Mouse (Mus musculus) embryonic facial prominence, embryonic 12.5 days (tissue): Measurements from ENCODE around the gene Hdac2. TPM values are rescaled to one million over a fixed set of nuclear protein-coding genes. Genes with fewer than 3 reads are reported as not detected.

Experiments
- ATAC-seq: fragments of 200-750 bp; cut with Nextera tagmentation; 2 replicates; pipeline ENCODE4 v1.8.0; 2017; ENCODE audit not compliant: insufficient number of reproducible peaks, insufficient read depth, low FRiP score, low TSS enrichment
- H3K27ac ChIP-seq: fragments of 300-500 bp; sonication (generic); 2 replicates; pipeline ENCODE4 v1.5.1; 2016; ENCODE audit warnings: mild to moderate bottlenecking
- H3K27me3 ChIP-seq: fragments of 300-500 bp; sonication (generic); 2 replicates; pipeline ENCODE4 v1.6.1; 2016; ENCODE audit warnings: mild to moderate bottlenecking, moderate library complexity
- H3K36me3 ChIP-seq: fragments of 300-500 bp; sonication (generic); 2 replicates; pipeline ENCODE4 v1.6.1; 2016; ENCODE audit warnings: mild to moderate bottlenecking
- H3K4me1 ChIP-seq: fragments of 300-500 bp; sonication (generic); 2 replicates; pipeline ENCODE4 v1.6.1; 2016
- H3K4me2 ChIP-seq: fragments of 300-500 bp; sonication (generic); replicated peaks from 2 replicates; pipeline ENCODE4 v1.6.1; 2016; ENCODE audit warnings: mild to moderate bottlenecking, moderate library complexity
- H3K4me3 ChIP-seq: fragments of 300-500 bp; sonication (generic); 2 replicates; pipeline ENCODE4 v1.5.1; 2016; ENCODE audit warnings: mild to moderate bottlenecking
- H3K9ac ChIP-seq: fragments of 300-500 bp; sonication (generic); 2 replicates; pipeline ENCODE4 v1.6.1; 2016; ENCODE audit warnings: mild to moderate bottlenecking, moderate library complexity
- H3K9me3 ChIP-seq: fragments of 300-500 bp; sonication (generic); 2 replicates; pipeline ENCODE4 v1.6.1; 2016; ENCODE audit warnings: mild to moderate bottlenecking, moderate library complexity
- WGBS: fragments of 180-500 bp; shearing (Covaris S2); methylation state at CpG from one replicate; pipeline ENCODE4 v1.1.7; 2016; 5-methylcytosine and 5-hydroxymethylcytosine counted together
- polyA plus RNA-seq: library from polyadenylated mRNA; unstranded; fragments of >200 nt; fragmentation: Nextera tagmentation; extraction: Ambion mirVana; gene quantifications from 2 replicates; pipeline ENCODE4 v1.2.1, GENCODE M21; 2016

Gene Hdac2
- polyA plus RNA-seq, 1 experiment from 2014 or later = 395 TPM

- Histone ChIP-seq H3K9me3 (no peaks in the 10 kb centered on the region), H3K4me1 (no peaks in the 10 kb centered on the region), H3K27me3 (no peaks in the 10 kb centered on the region), H3K27ac (no peak overlapping the region), H3K4me3 (no peak overlapping the region), H3K36me3 (no peaks in the 10 kb centered on the region), H3K9ac (no peak overlapping the region), H3K4me2 (no peak overlapping the region)
- 46% methylated on average over 8 of the region's 8 CpGs for WGBS
- ATAC-seq = peak; percentile 72; the same call in 1 of the 2 replicates
Measured at GRCm38 (mm10) chr10:37014274-37015107, 40.1 kb downstream of the Hdac2 start.

GRCm38 (mm10) chr10:37015729-37016128 lies 41.4 kb downstream of the Hdac2 start:
- ATAC-seq = no peak
- H3K36me3 ChIP-seq = no peaks in the 10 kb centered on the region
- 53% methylated on average over 2 of the region's 2 CpGs for WGBS
- H3K9ac ChIP-seq = no peak overlapping the region
- H3K27me3 ChIP-seq = no peaks in the 10 kb centered on the region
- H3K9me3 ChIP-seq = no peaks in the 10 kb centered on the region
- no peaks in the 10 kb centered on the region for H3K4me1 ChIP-seq
- no peak overlapping the region for H3K4me3 ChIP-seq
- H3K4me2 ChIP-seq = no peak overlapping the region
- no peak overlapping the region for H3K27ac ChIP-seq

GRCm38 (mm10) chr10:37016200-37016599 lies 41.9 kb downstream of the Hdac2 start:
- Histone ChIP-seq H3K4me1 (no peaks in the 10 kb centered on the region), H3K4me3 (no peak overlapping the region), H3K9ac (no peak overlapping the region), H3K27me3 (no peaks in the 10 kb centered on the region), H3K36me3 (no peaks in the 10 kb centered on the region), H3K27ac (no peak overlapping the region), H3K9me3 (no peaks in the 10 kb centered on the region), H3K4me2 (no peak overlapping the region)
- ATAC-seq = no peak
- 67% methylated on average over 2 of the region's 2 CpGs for WGBS

GRCm38 (mm10) chr10:37024301-37024700 lies 50.0 kb downstream of the Hdac2 start:
- H3K4me3 ChIP-seq = no peak overlapping the region
- no peak overlapping the region for H3K27ac ChIP-seq
- H3K36me3 ChIP-seq = no peaks in the 10 kb centered on the region
- no peaks in the 10 kb centered on the region for H3K9me3 ChIP-seq
- no peaks in the 10 kb centered on the region for H3K27me3 ChIP-seq
- H3K4me1 ChIP-seq = no peaks in the 10 kb centered on the region
- H3K4me2 ChIP-seq = no peak overlapping the region
- ATAC-seq = no peak
- no peak overlapping the region for H3K9ac ChIP-seq
- WGBS = 45% methylated on average over 1 of the region's 1 CpGs

- H3K36me3 ChIP-seq = no peaks in the 10 kb centered on the region
- no peaks in the 10 kb centered on the region for H3K4me1 ChIP-seq
- WGBS = 63% methylated on average over 2 of the region's 2 CpGs
- H3K4me3 ChIP-seq = no peak overlapping the region
- no peaks in the 10 kb centered on the region for H3K9me3 ChIP-seq
- H3K27ac ChIP-seq = no peak overlapping the region
- H3K9ac ChIP-seq = no peak overlapping the region
- no peak overlapping the region for H3K4me2 ChIP-seq
- no peak for ATAC-seq
- no peaks in the 10 kb centered on the region for H3K27me3 ChIP-seq
Measured at GRCm38 (mm10) chr10:37028651-37029050, 54.3 kb downstream of the Hdac2 start.

- H3K27ac ChIP-seq = 0 out of 2 replicates have a peak overlapping the region, but pooled peaks have one; percentile 2
Measured at GRCm38 (mm10) chr10:37035090-37035497, 60.8 kb downstream of the Hdac2 start.

GRCm38 (mm10) chr10:37047661-37048098 lies 73.3 kb downstream of the Hdac2 start:
- Histone ChIP-seq H3K27me3 (no peaks in the 10 kb centered on the region), H3K9me3 (no peaks in the 10 kb centered on the region), H3K9ac (no peak overlapping the region), H3K4me2 (no peak overlapping the region), H3K27ac (peak overlapping the region; percentile 43; the same call in 1 of the 2 replicates), H3K36me3 (no peaks in the 10 kb centered on the region), H3K4me1 (no peaks in the 10 kb centered on the region), H3K4me3 (no peak overlapping the region)
- WGBS = 56% methylated on average over 8 of the region's 8 CpGs
- ATAC-seq = no peak

More at GRCm38 (mm10) chr10:37035090-37035497, 60.8 kb downstream of the Hdac2 start:
- H3K9me3 ChIP-seq = no peaks in the 10 kb centered on the region
- no peak overlapping the region for H3K4me2 ChIP-seq
- no peaks in the 10 kb centered on the region for H3K27me3 ChIP-seq
- H3K4me1 ChIP-seq = no peaks in the 10 kb centered on the region
- H3K4me3 ChIP-seq = no peak overlapping the region
- 0 out of 2 replicates have a peak, but pooled peaks have one; percentile 69 for ATAC-seq
- no peak overlapping the region for H3K9ac ChIP-seq
- H3K36me3 ChIP-seq = no peaks in the 10 kb centered on the region
- 39% methylated on average over 7 of the region's 7 CpGs for WGBS

Other genes with a start within 250 kb of the Hdac2 start
- gene Marcks, start 164.4 kb downstream of the Hdac2 start, polyA plus RNA-seq = 249 and 271 TPM in 2 replicates